Mouse (Mus musculus): ENCODE measurements around the gene Dusp19.

DNA sequence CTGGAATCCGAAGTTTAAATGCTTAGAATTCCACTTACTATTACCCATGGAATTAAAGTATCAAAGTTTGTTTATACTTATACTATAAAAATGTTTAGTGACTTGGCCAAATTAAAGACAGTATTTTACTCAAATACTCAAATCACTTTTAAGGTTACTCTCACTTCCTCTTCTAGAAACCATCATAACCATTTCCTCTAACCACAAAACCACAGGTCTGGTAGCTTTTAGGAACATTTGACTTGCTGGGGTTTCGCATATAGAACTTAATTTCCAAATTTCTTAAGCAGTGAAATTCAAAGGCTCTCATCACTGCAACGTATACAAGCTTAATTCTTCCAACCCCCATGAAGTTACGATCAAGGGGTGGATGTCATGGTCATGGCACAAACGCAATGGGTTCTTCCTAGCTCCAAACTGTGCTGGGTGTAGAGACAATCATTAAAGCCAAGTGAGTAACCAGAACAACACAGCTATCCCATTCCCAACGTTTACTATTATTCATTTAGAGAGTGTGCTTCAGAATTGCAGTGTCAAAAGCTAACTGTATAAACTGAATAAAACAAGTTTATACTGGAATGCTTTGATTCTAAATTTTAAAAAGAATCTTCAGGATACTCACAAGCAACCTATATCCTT is 37.5 kb upstream of the Dusp19 start:
- TF ChIP-seq EP300 (IDR thresholded peaks at IDR 0.05; ENCODE audit: insufficient read depth, low read depth, low read length), result no peak
- TF ChIP-seq CTCF (IDR thresholded peaks at IDR 0.05), result no peak
- no peak for TF ChIP-seq POLR2A (IDR thresholded peaks at IDR 0.05; ENCODE audit: insufficient read depth, low read depth, low read length)
